Mouse (Mus musculus) forebrain, embryonic 10.5 days (tissue): Measurements from ENCODE around the gene Itch. TPM values are rescaled to one million over a fixed set of nuclear protein-coding genes. Genes with fewer than 3 reads are reported as not detected.

Experiments
- DNase-seq: peaks from one replicate; pipeline ENCODE4 v3.0.0-alpha.2; 2017; ENCODE audit warnings: low spot score; ENCODE audit errors: extremely low spot score
- H3K27ac ChIP-seq: fragments of 300-500 bp; sonication (generic); 2 replicates; pipeline ENCODE4 v1.5.1; 2016; ENCODE audit warnings: mild to moderate bottlenecking
- H3K27me3 ChIP-seq: fragments of 300-500 bp; sonication (generic); 2 replicates; pipeline ENCODE4 v1.6.1; 2016; ENCODE audit warnings: mild to moderate bottlenecking; ENCODE audit not compliant: poor library complexity, severe bottlenecking
- H3K36me3 ChIP-seq: fragments of 300-500 bp; sonication (generic); replicated peaks from 2 replicates; pipeline ENCODE4 v1.6.1; 2016; ENCODE audit warnings: mild to moderate bottlenecking, moderate library complexity
- H3K4me1 ChIP-seq: fragments of 300-500 bp; sonication (generic); 2 replicates; pipeline ENCODE4 v1.6.1; 2016
- H3K4me3 ChIP-seq: fragments of 300-500 bp; sonication (generic); 2 replicates; pipeline ENCODE4 v1.5.1; 2016; ENCODE audit warnings: mild to moderate bottlenecking, moderate library complexity
- H3K9me3 ChIP-seq: fragments of 300-500 bp; sonication (generic); 2 replicates; pipeline ENCODE4 v1.6.1; 2016; ENCODE audit warnings: mild to moderate bottlenecking, moderate library complexity
- WGBS: fragments of 180-500 bp; shearing (Covaris S2); methylation state at CpG from one replicate; pipeline ENCODE4 v1.1.7; 2016; 5-methylcytosine and 5-hydroxymethylcytosine counted together
- polyA plus RNA-seq: library from polyadenylated mRNA; unstranded; fragments of >200 nt; fragmentation: Nextera tagmentation; extraction: Ambion mirVana; gene quantifications from 2 replicates; pipeline ENCODE4 v1.2.1, GENCODE M21; 2016

Itch gene
- polyA plus RNA-seq, 1 experiment from 2014 or later, result 54.7 TPM

DNA sequence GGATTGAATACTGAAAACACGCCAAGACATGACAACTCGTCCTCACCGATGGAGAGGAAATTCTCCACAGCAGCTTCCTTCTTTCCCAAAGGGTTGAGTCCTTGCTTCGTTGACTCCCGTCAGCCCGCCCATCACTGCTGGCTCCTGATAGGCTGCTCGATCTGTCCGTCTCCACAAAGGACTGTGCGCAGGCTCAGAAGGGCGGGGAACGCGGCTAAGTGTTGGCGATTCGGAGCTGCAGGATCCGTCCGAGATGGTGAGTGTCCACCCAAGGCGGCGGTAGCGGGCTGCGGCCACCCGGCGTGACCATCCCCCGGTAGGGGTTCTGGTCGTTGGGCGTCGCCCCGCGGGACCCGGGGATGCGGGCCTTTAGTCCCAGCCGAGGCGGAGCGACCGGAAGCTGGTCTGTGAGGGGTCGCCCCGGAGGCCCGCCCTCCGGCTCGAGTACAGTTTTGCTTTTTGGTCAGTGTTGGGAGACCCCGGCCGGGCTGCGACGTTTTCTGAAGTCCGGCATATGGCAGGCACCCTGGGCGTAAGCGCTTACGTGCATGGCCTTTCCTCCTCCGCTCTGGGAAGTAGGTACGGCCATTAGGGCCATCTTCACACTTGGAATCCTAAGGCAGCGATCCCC is 103.2 kb downstream of the Itch start, which contains the start of gene Dynlrb1:
Gene Dynlrb1 (plus strand): TSS at position 172 of the 631 bp plus-strand sequence.
- Histone ChIP-seq H3K36me3 (peaks cover 16% of the 10 kb centered on the region), H3K27ac (peak within 1 kb of the TSS; percentile 98), H3K4me1 (peaks cover 27% of the 10 kb centered on the region), H3K9me3 (no peaks in the 10 kb centered on the region), H3K4me3 (peak within 1 kb of the TSS; percentile 90), H3K27me3 (no peaks in the 10 kb centered on the region)
- peak; percentile 98 for DNase-seq
- under 1% methylated on average over 50 of the region's 50 CpGs for WGBS

DNA sequence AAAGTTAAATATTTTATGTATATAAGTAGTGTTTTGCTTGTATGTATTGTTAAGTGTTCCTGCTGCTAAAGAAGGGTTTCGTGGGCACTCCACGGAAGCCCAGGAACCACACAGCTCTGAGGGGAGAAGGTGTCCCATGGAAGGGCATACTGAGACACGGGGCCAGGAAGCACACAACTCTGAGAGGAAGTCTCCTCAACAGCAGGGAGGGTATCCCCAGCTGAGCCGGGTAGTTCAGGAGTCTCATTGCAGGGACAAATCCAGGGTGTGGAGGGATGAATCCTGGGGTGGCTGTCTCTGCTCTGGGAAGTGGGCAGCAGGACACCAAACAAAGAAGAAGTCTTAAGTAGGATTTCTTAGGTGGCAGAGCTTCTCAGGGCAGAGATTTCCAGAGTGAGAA is 104.0 kb downstream of the Itch start:
- Histone ChIP-seq H3K4me1 (peaks cover 27% of the 10 kb centered on the region), H3K36me3 (peaks cover 21% of the 10 kb centered on the region), H3K9me3 (no peaks in the 10 kb centered on the region), H3K4me3 (peak overlapping the region; percentile 90), H3K27me3 (no peaks in the 10 kb centered on the region), H3K27ac (peak overlapping the region; percentile 98)
- 28% methylated on average over 4 of the region's 4 CpGs for WGBS
- DNase-seq, result no peak

DNA sequence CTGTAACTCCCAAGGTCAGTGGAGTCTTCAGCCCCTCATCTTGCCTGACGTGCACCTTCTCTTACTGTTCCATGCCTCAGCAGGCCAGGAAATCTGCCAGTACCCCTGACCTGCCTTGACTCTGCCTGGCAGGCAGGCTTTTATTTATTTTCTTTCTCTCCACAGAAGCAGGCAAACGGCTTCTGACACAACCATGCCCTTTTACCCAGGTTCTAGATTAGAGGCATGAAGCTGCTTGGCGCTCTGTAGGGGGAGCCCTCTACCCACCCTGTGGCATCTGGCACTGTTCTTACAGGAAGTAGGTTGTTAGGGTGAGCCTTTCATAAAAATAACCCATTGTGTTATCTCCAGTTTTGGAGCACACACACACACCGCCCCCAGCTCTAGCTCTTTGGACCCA is 107.6 kb downstream of the Itch start:
- Histone ChIP-seq H3K27ac (no peak overlapping the region), H3K36me3 (peaks cover 57% of the 10 kb centered on the region), H3K27me3 (no peaks in the 10 kb centered on the region), H3K4me1 (peaks cover 20% of the 10 kb centered on the region), H3K9me3 (no peaks in the 10 kb centered on the region), H3K4me3 (no peak overlapping the region)
- WGBS, result 81% methylated on average over 4 of the region's 4 CpGs
- DNase-seq, result no peak

DNA sequence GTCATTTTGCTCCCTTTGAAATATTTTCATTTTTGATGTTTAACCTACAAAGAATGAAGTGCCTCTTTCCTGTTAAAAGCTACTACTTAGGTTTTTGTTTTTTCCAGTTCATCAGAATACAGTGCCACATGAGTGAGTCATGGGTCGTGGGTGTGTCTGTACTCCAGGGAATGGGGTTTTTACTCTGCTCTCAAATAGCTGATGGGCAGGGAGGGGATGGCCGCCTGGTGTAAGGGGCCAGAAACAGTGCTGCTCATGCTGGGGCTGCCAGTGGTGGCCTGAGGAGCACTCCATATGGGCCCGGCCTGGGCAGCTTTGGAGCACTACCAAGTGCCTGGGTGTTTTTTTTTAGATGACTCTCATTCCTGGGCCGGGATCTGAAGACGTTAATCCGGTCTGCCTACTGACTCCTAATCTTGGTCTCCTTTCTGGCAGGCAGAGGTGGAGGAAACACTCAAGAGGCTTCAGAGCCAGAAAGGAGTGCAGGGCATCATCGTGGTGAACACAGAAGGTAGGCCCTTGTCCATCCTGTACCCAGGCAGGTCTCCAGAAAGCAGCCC is 109.1 kb downstream of the Itch start:
- H3K27ac ChIP-seq, result no peak overlapping the region
- WGBS, result 94% methylated on average over 7 of the region's 7 CpGs
- no peak overlapping the region for H3K4me3 ChIP-seq
- H3K27me3 ChIP-seq, result no peaks in the 10 kb centered on the region
- peaks cover 16% of the 10 kb centered on the region for H3K4me1 ChIP-seq
- peaks cover 71% of the 10 kb centered on the region for H3K36me3 ChIP-seq
- H3K9me3 ChIP-seq, result no peaks in the 10 kb centered on the region
- no peak for DNase-seq

DNA sequence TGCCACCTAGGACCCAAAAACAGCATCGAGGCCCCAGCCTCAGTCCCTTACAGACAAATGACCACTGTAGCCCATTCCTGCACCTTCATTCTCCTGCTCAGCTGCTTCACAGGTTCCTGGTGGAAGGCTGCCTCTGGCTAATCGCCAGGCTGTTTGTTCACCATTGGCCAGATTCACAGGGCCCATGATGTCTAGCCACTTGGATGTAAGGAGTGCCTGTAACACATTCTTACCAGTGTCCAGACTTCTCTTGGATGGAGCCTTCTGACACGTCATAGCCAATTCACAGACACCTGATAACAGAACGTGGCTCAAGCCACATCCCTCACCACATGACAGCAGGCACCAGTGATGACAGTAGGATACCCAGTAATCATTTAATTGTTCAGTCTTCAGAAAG is 112.9 kb downstream of the Itch start:
- H3K4me3 ChIP-seq, result no peak overlapping the region
- no peaks in the 10 kb centered on the region for H3K9me3 ChIP-seq
- no peaks in the 10 kb centered on the region for H3K4me1 ChIP-seq
- peaks cover 98% of the 10 kb centered on the region for H3K36me3 ChIP-seq
- 91% methylated on average over 4 of the region's 4 CpGs for WGBS
- H3K27me3 ChIP-seq, result no peaks in the 10 kb centered on the region
- no peak for DNase-seq
- no peak overlapping the region for H3K27ac ChIP-seq

DNA sequence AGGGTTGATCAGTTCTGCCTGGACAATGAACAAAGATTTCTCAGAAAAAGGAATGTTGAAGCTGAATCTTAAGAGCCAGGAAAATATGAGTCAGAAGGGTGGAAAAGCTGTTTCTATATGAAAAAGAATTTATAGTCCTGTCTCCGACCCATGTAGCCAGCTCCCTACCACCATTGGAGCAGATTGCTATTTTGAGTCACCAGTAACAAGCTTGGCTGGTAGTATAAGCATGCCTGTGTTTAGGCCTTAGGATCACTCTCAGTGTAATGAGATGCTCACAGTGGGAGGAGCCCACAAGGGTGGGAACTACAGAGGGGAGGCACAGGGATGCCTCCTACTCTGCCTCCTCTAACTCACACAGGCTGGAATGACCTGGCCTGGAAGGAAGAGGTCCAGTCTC is 114.9 kb downstream of the Itch start:
- no peak for DNase-seq
- Histone ChIP-seq H3K36me3 (peaks cover 88% of the 10 kb centered on the region), H3K4me1 (no peaks in the 10 kb centered on the region), H3K9me3 (no peaks in the 10 kb centered on the region), H3K4me3 (no peak overlapping the region), H3K27ac (no peak overlapping the region), H3K27me3 (no peaks in the 10 kb centered on the region)
- 91% methylated on average over 1 of the region's 1 CpGs for WGBS

DNA sequence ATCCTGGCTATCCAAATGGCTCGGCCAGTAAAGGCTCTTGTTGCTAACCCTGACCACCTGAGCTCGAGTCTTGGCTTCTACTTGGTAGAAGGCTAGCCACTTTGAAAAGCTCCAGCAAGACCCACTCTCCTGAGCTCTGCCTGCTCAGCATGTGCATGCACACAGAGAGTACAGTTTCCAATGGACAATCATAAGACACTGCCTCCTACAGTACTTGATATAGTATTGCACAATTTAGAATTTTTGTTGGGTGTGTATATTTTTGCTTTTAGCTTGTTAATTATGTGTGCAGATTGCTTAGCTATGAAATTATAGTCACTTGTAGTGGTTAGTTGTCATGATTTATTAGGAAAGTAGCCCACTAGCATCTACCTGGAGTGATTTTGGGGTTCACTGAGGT is 115.4 kb downstream of the Itch start:
- no peak for DNase-seq

DNA sequence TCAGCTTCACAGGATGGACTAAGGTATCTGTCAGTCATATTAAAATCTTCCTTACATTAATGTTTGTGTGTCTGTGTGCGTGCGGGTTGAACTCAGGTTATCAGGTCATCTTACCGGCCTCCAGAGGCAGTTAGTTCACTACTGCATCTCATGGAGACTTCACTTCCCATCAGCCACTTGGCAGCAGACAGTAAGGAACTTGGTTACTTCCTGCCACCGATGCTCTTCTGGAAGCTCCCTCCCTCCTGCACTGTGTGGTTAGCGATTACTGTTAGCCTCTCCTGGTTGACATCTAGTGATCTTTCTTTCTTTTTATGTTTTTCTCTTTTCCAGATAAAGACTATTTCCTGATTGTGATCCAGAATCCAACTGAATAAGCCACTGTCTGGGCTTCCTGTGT is 116.3 kb downstream of the Itch start:
- Histone ChIP-seq H3K4me1 (no peaks in the 10 kb centered on the region), H3K27ac (no peak overlapping the region), H3K36me3 (peaks cover 74% of the 10 kb centered on the region), H3K9me3 (no peaks in the 10 kb centered on the region), H3K4me3 (no peak overlapping the region), H3K27me3 (no peaks in the 10 kb centered on the region)
- DNase-seq, result no peak
- 95% methylated on average over 5 of the region's 5 CpGs for WGBS

More for the DNA sequence above, 115.4 kb downstream of the Itch start:
- no peaks in the 10 kb centered on the region for H3K27me3 ChIP-seq
- WGBS, result 90% methylated on average over 2 of the region's 2 CpGs
- peaks cover 83% of the 10 kb centered on the region for H3K36me3 ChIP-seq
- no peaks in the 10 kb centered on the region for H3K9me3 ChIP-seq
- H3K4me3 ChIP-seq, result no peak overlapping the region
- no peak overlapping the region for H3K27ac ChIP-seq
- H3K4me1 ChIP-seq, result no peaks in the 10 kb centered on the region

DNA sequence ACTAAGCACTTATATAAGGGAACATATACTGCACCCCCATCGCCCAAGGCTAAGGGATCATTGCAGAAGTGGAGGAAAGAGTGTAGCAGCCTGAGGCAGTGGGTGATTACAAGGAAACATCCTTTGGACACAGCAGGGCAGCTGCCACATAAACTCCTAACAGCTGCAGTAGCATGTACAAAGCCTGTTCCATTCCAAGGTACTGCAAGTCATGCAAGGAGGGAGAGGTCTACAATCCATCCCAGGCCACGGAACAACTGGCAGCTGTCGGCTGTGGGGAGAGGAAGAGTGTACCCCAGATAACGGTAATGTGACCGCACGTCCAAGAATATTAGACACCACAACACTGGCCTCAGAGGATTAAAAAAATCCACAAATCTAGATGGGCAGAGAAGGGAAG is 132.2 kb downstream of the Itch start:
- Histone ChIP-seq H3K27me3 (no peaks in the 10 kb centered on the region), H3K4me1 (no peaks in the 10 kb centered on the region), H3K9me3 (no peaks in the 10 kb centered on the region), H3K4me3 (no peak overlapping the region), H3K27ac (no peak overlapping the region), H3K36me3 (no peaks in the 10 kb centered on the region)
- 93% methylated on average over 6 of the region's 6 CpGs for WGBS
- no peak for DNase-seq

DNA sequence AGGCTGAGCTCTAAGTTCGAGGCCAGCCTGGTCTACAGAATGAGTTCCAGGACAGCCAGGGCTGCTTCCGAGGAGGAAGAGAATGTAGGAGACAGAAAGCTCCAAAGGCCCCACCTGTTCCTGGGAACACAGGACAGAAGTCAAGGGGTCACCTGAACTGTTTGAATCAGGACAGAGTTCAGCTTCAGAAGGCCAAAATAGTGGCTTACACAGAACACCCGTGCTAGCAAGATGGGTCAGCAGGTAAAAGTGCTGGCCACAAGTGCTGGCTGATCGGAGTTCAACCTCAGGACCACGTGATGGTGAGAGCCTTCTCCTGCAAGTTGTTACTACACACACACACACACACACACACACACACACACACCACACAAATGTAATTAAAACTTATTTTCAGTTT is 133.6 kb downstream of the Itch start:
- no peaks in the 10 kb centered on the region for H3K36me3 ChIP-seq
- no peaks in the 10 kb centered on the region for H3K4me1 ChIP-seq
- no peaks in the 10 kb centered on the region for H3K27me3 ChIP-seq
- H3K4me3 ChIP-seq, result no peak overlapping the region
- DNase-seq, result no peak
- H3K27ac ChIP-seq, result no peak overlapping the region
- 84% methylated on average over 5 of the region's 5 CpGs for WGBS
- H3K9me3 ChIP-seq, result no peaks in the 10 kb centered on the region

DNA sequence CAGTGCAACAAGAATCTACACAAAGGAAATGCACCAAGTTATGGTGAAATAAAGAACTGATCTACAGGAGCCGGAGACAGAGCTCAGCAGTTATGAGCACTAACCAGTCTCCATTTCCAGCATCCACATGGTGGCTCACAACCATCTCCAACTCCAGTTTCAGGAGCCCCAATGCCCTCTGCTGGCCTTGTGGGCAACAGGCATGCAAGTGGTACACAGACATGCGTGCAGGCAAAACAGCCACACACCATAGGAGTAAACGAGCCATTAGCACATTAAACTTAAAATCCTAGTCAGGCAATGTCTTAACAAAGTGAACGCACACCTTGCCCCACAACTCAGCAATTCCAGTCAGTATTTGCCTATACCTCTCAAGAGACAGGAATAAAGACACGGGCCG is 138.6 kb downstream of the Itch start:
- Histone ChIP-seq H3K27me3 (no peaks in the 10 kb centered on the region), H3K9me3 (no peaks in the 10 kb centered on the region), H3K4me3 (no peak overlapping the region), H3K36me3 (no peaks in the 10 kb centered on the region), H3K4me1 (peaks cover 13% of the 10 kb centered on the region), H3K27ac (no peak overlapping the region)
- DNase-seq, result no peak
- 85% methylated on average over 6 of the region's 6 CpGs for WGBS

DNA sequence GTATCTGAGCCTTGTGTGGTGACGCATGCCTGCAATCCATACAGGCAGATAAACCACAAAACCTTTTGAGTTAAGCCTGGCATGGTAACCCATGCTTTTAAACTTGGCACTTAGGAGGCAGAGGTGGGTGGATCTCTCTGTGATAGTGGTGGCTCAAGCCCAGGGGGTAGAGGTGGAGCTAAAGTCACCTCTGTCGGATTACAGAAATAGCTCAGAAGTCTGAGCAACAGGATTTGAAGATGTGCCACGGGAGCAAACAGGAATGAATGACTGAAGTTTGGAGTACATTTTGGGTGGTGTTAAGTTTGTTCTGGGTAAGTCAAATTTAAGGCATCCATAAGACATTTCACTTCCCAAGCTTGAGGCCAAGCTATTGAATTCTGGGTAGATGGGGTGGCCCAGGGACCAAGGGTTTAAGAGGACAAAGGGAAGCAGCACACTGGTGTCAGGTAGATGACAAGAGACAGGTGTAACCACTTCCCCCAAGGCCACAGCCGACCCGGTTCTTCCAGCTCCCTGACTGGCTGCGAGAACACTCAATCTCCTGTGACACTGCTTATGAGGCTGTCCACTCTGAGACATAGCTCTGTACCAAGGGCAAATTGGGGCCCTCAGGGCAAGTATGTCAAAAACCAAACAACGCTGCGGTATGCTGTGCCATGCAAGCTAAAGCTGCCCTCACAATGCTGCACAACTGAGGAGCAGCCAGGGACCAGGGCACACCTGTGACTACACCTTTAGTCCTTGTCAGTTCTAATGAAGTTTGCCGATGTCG is 139.3 kb downstream of the Itch start:
- WGBS, result 79% methylated on average over 10 of the region's 10 CpGs
- H3K27me3 ChIP-seq, result peaks cover 2% of the 10 kb centered on the region; the same call in 1 of the 2 replicates
- no peak for DNase-seq
- no peak overlapping the region for H3K4me3 ChIP-seq
- H3K4me1 ChIP-seq, result peaks cover 19% of the 10 kb centered on the region
- no peak overlapping the region for H3K27ac ChIP-seq
- peaks cover under 1% of the 10 kb centered on the region; the same call in 1 of the 2 replicates for H3K36me3 ChIP-seq
- no peaks in the 10 kb centered on the region for H3K9me3 ChIP-seq

DNA sequence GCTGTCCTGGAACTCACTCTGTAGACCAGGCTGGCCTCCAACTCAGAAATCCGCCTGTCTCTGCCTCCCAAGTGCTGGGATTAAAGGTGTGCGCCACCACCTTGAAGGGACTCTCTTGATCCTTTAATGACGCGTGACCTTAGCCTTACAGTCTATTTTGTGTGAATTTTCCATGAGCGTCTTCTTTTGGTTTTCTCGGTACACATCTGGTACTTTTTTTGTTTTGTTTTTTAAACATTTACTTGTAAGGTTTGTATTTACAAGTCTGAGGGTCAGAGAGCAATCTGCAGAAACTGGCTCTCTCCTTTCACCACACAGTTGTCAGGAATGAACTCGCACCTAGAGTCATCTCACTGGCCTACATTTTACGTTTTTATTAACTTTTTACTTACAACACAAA is 140.3 kb downstream of the Itch start:
- no peak for DNase-seq
- Histone ChIP-seq H3K27me3 (peaks cover 9% of the 10 kb centered on the region; the same call in 1 of the 2 replicates), H3K27ac (no peak overlapping the region), H3K4me3 (no peak overlapping the region), H3K9me3 (no peaks in the 10 kb centered on the region), H3K4me1 (peaks cover 22% of the 10 kb centered on the region), H3K36me3 (peaks cover 11% of the 10 kb centered on the region)
- WGBS, result 92% methylated on average over 8 of the region's 8 CpGs
